Mouse (Mus musculus) left cerebral cortex, postnatal 10 days (tissue): ENCODE data around the gene Cped1. TPM values are rescaled to one million over a fixed set of nuclear protein-coding genes. Genes with fewer than 3 reads are reported as not detected.

Experiments used
- DNase-seq, 2 experiments: peaks; one replicate each; pipeline ENCODE4 v3.0.0; 2021 to 2022; ENCODE audit warnings: low spot score in 2 of 2, mixed read lengths in 1 of 2; ENCODE audit errors: extremely low spot score in 1 of 2
- intact Hi-C: fragments of 180-260 bp; cut with DNase I; formaldehyde crosslinking; loops from one replicate; pipeline ENCODE4 v1.15.1; 2025
- total RNA-seq, 2 experiments: library from RNA; stranded (reverse); gene quantifications; 2 replicates each; pipeline ENCODE4 v1.2.3; 2021

Cped1 gene
- total RNA-seq, 2 experiments from 2014 or later: 1.9 to 2.0 TPM

DNA sequence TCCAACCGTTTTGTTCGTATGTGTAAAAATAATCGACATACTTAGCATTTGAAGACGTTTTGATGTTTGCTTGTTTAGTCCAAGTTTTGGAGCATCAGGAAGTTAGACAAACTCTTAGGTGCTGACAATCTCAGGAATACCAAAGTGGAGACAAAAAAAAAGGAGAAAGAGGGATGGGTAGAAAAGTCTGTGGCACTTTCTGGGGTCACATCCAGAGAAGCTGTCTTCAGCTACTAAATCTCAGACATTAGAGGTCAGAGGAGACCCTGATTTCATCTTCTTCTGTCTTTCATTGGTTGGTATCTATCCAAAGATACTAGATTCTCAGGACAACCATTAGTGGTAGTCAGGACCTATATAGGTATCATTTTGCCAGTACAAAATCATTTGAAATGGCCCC, 5.4 kb downstream of the Cped1 start:
- no peak for DNase-seq
- intact Hi-C loops: no loop called here

DNA sequence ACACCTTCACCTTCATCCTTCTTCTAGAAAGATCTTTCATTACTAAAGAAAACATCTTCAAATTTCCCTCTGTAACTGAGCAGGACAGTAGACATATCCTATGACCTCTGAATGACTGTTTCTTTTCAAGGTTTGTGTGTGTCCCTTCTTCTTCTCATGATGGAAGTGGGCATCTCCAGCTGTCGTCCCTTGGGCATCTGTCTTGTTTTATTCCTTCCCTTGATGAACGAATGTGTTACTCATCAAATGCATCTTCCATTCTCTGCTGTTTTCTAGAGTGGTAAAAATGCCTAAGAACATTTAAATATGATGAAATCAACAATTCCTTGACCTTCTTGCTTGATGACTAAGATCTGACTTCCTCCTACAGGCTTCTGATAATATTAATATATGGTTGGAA, 7.4 kb downstream of the Cped1 start:
- intact Hi-C loops: no loop called here
- DNase-seq: no peak

- intact Hi-C loops: no loop called here
- no peak for DNase-seq
These were observed 12.4 kb downstream of the Cped1 start for GRCm38 (mm10) chr6:21998131-21998530.

DNA sequence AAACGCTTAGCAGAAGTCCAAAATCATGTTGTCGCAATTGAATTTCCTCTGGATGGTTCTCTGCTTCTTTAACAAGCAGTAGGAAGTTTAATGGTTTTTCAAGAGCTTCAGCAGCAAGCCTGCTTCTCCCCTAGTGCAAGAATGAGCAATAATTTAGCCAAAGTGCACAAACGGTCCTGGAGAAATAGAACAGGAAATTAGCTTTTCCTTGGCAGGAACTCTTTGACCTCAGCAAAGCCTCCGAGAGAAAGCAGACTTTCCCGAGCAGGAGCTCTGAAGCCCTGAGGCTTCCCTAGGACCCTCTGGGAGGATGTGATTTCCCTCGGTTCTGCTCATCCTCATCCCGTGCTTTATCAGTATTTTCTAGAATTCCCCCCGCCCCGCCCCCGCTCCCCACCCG, 13.3 kb downstream of the Cped1 start:
- DNase-seq: no peak
- intact Hi-C loops: no loop called here

- intact Hi-C loops: no loop called here
These were observed 14.4 kb downstream of the Cped1 start for GRCm38 (mm10) chr6:22000086-22000485.

DNA sequence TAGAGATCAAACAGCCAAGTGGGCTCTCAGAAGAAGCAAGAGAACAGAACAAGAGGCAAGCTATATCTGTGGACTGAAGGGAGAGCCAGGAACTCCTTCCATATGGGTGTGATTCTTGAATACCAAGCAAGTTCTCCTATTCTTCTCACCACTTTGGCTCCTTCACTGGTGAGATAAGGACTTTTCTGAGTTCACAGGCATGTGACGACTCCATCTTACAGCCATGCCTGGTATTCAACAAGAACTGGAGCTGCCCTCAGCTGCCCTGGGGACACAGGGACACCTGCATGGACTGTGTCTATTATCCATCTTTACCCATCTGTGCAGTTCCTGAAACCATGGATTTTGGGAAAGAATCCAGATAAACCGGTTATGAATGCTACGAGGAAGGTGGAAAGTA, 15.2 kb downstream of the Cped1 start:
- DNase-seq: no peak
- intact Hi-C loops: no loop called here

More at GRCm38 (mm10) chr6:22000086-22000485, 14.4 kb downstream of the Cped1 start:
- no peak for DNase-seq

GRCm38 (mm10) chr6:22001284-22001916, 15.7 kb downstream of the Cped1 start:
- no peak for DNase-seq
- intact Hi-C loops: no loop called here

GRCm38 (mm10) chr6:22002521-22003199, 16.9 kb downstream of the Cped1 start:
- DNase-seq: peak in 1 of 2 experiments; percentile 44
- intact Hi-C loops: no loop called here

DNA sequence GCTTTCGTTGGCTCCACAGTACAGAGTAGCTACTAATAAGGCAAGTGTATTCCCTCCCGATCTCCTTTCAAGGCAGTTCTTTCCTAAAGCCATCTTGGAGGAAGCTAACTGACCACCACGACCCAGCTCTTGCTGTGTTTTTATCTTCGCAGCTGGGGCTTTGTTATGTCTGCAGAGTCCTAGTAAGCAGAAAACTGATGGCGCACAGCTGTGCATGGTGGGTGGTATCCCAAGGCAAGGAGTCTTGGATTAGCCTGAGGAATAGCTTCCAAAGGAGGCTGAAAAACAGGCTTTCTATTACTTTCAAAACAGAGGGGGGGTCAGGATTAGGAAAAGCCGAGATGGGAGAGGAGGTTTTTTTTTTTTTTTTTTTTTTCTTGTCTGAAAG, 17.5 kb downstream of the Cped1 start:
- DNase-seq: peak in 1 of 2 experiments; percentile 57

GRCm38 (mm10) chr6:22003959-22004543, 18.3 kb downstream of the Cped1 start:
- no peak for DNase-seq
- intact Hi-C loops: no loop called here

More for the DNA sequence above, 17.5 kb downstream of the Cped1 start:
- intact Hi-C loops: no loop called here

GRCm38 (mm10) chr6:22008346-22008745, 22.6 kb downstream of the Cped1 start:
- intact Hi-C loops: no loop called here

DNA sequence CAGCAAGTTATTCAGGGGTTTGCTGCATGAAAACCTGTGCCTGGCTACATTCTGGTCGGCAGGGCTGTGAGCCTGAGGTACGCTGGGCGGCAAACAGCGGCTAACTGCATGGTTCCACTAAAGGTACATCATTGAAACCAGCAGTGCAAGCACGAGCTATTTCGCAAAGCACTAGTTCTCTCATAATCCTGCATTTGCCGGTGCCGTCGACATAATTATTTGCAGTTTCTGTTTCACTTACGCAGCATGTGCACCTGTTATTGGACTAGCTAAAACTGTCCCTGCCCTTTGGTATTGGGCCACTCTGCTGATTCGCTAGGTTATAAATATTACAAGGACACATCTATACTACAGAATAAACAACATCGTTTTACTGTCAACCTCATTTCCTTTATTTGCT, 24.5 kb downstream of the Cped1 start:
- intact Hi-C loops: no loop called here
- no peak for DNase-seq

More at GRCm38 (mm10) chr6:22008346-22008745, 22.6 kb downstream of the Cped1 start:
- no peak for DNase-seq

DNA sequence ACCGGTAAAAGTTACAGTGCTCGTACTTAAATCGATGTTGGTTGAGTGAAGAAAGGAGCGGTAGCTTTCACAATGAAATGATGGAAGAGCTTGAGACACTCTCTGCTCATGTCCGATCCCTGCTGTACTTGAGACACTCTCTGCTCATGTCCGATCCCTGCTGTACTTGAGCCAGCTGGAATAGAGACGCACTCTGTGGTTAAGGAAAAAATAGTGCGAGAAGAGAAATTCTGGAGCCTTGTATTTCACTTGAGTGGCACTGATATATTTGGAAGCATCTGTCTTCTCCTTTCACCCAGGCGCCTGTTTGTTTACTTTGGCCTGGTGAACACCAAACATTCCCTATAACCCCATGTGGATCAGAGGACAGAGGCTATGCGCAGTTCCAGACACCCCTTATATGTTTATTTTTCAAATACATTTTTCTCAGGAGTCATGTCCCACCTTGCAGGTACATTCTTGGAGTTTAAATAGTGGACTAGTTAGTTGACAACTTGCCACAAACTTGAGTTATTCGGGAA, 25.1 kb downstream of the Cped1 start:
- intact Hi-C loops: no loop called here
- DNase-seq: no peak

- intact Hi-C loops: no loop called here
These were observed 25.8 kb downstream of the Cped1 start for GRCm38 (mm10) chr6:22011546-22011945.

DNA sequence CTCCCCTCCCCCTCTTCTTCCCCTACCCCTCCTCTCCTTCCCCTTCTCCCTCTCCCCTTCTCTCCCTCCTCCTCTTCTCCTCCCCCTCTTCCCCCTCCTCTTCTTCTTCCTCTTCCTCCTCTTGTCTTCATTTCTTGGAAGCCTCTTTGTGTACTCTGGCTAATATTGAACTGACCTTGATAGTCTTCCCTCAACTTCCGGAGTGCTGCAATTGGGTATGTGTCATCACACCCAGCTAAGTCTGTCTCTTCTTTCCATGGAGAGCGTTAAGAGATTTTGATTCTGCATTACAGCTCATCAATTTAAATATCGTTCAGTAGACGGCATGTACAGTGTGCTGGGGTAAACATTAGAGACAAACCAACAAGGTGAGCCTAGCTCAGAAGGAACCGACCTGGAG, 26.4 kb downstream of the Cped1 start:
- intact Hi-C loops: no loop called here

More at GRCm38 (mm10) chr6:22011546-22011945, 25.8 kb downstream of the Cped1 start:
- no peak for DNase-seq

DNA sequence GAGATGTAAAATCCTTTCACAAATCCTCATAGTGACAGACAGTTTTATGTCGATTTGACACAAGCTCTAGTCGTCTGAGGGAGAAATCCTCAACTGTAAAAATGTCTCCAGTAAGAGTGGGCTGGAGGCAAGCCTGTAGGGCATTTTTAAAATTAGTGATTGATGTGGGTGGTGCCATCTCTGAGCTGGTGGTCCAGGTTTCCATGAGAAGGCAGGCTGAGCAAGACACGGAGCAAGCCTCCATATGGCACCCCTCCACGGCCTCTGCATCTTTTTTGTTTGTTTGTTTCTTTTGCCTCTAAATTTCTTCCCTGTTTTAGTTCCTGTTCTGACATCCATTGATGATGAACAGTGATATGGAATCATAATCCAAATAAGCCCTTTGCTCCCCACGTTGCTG, 26.8 kb downstream of the Cped1 start:
- intact Hi-C loops: no loop called here
- DNase-seq: no peak

More for the DNA sequence above, 26.4 kb downstream of the Cped1 start:
- no peak for DNase-seq

DNA sequence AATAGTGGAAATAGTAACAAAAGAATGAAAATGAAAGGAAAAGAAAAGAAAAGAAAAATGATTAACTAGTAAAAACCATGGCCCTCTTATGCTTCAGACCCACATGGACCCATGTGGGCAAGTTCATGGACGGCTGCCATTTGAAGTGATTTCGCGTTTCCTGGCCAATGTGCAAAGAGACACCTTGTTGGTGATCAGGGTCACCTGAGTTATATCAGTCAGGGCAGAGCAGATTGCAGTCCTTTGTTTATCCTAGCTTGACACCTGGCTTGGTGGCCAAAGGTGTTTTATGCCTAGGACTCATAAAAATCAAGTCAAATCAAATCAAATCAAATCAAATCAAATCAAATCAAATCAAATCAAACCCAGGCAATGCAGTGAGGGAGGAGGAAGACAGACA, 27.7 kb downstream of the Cped1 start:
- DNase-seq: no peak
- intact Hi-C loops: no loop called here

GRCm38 (mm10) chr6:22014291-22014911, 28.7 kb downstream of the Cped1 start:
- intact Hi-C loops: no loop called here
- DNase-seq: no peak

DNA sequence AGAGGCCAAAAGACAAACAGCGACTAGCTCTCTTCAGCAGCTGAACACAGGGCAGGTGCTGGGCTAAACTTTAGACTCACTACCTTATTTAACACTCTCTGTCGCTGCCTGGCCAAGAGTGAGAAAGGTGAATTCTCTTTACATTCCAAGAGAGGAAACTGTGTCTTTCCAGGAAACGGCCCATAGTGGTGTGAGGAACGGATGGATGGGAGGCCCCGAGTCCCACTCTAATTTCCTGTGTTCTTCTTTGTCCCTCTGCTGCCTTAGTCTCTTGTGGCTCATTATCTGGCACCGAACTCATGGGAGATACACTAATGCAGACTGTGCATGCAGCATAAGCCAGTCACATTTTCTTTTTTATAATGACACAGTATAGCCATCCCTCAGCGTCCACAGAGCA, 31.9 kb downstream of the Cped1 start:
- intact Hi-C loops: no loop called here
- no peak for DNase-seq
